Mouse (Mus musculus): Measurements from ENCODE around the gene Tbx2.

Tbx2 gene

DNA sequence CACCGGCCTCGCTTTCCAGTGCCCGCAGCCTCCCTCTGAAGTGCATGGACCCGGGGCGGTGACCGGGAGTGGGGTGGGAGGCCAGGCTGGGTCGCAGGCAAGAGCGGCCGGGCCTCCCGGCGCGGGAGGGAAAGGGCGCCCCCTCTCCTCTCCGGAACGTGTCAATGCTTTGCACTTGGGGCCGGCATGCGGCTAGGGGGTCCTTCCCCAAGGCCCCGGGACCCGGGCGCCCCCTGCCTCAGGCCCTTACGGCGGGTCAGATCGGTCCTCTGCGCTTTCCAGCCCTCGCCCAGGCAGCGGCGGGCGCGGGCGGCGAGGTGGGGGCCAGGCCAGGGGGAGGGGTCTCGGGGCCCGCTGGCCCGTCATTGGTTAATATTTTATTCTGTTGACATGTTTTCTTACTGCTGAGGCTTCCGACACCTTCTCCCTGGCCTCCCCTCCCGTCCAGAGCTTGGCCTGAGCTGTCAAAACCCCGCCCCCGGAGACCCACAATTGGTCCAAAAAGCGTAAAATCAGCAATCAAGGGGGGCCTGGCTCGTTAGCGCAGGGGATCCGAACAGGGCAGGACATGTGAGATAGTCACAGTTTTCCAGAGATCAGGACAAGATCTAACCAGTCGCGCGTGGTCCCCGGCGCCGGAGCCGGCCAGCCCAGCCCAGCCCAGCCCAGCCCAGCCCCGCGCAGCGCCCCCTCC lies at the start of gene Tbx2:
Gene Tbx2 (plus strand): TSS at position 321 of the 694 bp plus-strand sequence.
- no peak for DNase-seq (ENCODE audit: low read depth, low spot score)

DNA sequence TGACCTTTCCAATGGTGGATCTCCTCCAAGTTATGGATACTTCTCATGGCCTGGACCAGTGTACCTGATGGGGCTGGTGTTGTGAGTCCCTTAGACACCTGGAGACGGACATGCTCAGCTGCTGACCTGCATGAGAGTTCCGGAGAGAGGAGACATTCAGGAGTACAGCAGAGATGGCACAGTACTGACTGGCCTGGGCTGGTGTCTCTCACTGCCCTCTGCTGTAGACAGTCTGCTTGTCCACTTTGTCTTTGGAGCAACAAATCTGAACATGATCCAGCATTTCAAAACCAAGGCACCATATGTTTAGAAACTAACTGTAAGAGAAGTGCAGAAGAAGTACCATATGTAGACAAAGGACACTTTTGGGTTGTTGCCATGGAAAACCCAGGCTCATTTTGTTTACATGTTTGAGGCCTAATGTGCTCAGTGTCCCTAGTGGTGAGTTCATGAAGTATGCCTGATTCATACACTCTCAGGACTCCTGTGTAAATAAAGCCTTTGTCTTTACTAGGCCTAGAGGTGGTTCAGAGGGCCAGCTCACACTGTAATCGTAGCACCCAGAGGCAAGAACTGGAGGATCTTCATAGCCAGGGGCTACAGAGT lies 46.1 kb upstream of the Tbx2 start:
- peak; percentile 66 for DNase-seq (ENCODE audit: low read depth, low spot score)

DNA sequence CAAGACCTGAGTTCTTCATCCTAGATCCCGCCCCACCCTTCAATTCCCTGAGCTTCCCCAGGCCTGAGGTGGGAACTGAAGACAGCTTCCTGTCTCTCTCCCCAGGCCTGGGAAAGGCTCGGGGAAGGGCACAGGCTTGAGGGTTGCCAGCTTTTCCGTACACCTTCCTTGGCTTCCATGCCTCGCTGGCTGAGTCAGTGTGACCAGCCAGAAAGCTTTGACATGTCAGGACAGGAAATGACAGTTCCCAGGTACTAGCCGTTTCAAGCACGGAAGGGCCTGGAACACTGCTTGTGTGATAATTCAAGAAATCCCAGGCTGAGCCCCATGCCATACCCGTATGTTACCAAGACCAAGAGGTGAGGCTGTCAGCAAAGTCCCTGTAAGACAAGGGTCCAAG lies 42.6 kb upstream of the Tbx2 start:
- DNase-seq (ENCODE audit: low read depth, low spot score) = no peak

DNA sequence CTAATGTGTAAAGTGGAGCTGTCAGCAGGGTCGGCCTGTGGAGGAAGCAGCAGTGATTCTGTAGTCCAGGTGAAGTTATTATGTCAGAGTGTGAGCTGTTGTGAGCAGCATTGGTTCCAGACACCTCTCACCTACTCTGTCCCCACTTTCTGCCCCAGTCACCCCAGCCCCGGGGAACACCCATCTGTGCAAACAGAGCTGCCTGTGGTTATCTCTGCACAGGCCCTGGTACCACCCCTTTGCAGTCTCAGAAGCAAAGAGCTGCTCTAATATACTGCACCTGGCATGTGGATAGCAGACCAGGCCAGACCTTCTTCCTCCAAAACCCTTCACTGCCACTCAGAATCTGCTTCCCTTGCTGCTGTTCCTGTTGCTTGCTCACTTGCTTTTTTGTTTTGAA lies 42.1 kb upstream of the Tbx2 start:
- no peak for DNase-seq (ENCODE audit: low read depth, low spot score)

DNA sequence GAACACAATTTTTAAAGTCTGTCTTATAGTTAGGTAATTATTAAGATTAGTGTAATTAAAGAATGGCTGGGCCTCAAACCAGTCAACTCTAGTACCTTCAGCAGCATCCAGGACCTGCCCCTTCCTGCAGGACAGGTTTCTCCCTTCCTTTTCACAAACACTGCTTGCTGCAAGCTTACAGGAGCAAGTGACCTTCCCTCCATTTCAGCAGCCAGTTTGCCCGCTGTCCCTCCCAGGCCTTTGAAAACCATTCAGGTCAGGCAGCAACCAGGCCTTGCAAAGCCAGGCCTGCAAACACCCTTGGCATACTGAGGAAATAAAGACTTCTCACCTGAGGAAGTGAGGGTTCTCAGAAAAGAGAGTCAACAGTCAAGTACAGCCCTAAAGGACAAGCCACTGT lies 41.1 kb upstream of the Tbx2 start:
- no peak for DNase-seq (ENCODE audit: low read depth, low spot score)

DNA sequence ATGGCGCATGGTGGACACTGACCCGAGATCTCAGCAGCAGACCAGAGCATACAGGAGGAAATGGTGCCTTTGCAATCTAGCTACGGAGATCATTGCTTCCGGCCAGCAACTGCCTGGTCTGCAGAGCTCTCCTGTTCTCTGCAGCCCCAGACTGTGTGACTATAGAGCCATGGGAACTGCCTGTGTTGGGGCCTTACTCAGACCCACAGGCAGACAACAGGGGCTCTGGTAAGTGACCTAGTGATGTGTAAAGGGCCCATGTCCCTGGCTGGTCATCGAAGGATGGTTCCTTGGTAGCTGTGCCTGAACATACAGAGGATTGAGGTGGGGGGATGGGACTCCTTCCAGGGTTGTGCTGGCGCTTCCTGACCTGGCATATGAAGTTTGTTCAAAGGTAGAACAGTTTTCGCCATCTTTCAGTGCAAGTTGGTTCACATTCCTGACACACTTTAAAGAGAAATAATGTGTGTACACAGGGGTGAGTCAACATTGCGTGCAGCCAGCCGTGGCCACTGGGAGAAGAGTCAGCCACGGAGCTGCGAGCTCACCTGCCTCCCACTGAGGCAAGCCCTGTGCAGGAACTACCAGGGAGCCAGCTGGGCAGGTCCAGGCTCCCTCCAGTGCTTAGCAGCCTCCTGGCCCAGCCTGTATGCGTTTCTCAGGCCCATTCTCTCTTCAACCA lies 39.7 kb upstream of the Tbx2 start:
- DNase-seq (ENCODE audit: low read depth, low spot score) = no peak

DNA sequence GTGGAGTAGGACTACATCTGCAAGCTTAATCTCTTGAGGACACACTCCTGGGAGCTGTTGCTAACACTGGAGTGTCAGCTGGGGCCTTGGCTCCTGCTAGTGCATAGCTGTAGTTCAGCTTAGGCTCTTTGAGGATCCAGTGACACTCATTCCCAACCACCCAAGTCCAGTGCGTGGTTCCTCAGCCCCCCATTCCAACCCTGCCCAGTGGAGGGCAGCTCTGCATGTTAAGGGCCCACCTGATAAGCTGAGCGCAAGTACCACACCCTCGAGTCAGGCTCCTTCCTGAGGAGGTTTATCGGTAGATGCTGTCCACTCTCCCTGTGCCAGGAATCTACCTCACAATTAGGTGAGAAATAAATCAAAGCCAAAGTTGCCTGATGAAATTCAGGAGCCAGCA lies 32.9 kb upstream of the Tbx2 start:
- DNase-seq (ENCODE audit: low read depth, low spot score) = no peak

DNA sequence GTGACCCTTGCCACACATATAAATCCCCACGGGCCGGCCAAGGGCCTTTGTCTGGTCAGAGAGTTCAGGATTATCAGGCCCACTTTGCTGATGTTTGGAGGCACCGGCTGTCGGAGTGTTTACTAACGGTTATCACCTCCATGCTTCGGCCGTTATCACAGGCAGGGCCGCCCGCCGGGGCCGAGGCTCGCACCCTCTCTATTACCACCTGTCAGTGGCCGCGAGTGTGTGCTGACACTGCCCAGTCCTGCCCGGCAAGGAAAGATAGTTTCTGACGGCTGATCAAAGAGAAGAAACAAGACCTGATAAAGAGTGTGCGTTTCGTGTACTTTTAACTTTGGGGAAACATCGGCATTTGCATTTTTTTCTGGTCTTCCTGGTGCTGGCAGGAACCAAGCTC lies 32.5 kb upstream of the Tbx2 start:
- DNase-seq (ENCODE audit: low read depth, low spot score) = no peak

DNA sequence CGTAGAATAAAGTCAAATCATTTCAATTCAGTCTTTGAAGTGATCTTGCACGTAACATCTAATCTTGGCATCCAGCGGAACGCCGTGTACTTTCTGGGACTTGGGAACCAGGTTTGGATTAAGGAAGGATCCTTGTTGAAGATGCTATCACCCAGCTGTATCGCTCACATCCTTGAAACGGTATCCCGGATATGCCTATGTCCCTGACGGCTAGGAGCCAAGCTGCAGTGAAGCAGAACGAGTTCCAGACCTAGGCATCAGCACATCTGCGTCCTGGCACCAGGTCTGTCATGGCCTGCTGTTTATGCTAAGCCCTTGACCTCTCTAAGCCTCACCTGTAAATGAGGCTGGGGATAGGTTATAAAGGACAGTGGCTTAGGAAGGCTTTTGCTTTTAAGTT lies 32.0 kb upstream of the Tbx2 start:
- DNase-seq (ENCODE audit: low read depth, low spot score) = no peak

DNA sequence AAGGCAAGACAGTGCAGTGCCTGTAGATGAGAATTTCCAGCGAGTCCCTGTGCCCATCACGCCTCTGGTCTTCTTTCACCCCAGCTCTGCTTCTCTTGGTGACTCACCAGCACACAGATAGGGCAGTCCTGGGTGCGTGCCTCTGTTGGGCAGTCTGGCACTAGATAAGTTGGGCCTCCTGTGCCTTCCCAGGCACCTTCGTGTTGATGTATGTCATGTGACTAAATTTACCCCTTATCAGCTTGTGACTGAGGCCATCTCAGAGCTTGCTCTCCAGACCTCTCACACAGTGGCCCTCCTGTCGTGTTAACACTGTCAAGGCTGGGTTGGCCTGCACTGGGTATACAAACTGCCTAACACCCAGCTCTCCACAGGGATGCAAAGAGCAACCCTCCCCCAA lies 28.3 kb upstream of the Tbx2 start:
- DNase-seq (ENCODE audit: low read depth, low spot score) = no peak

DNA sequence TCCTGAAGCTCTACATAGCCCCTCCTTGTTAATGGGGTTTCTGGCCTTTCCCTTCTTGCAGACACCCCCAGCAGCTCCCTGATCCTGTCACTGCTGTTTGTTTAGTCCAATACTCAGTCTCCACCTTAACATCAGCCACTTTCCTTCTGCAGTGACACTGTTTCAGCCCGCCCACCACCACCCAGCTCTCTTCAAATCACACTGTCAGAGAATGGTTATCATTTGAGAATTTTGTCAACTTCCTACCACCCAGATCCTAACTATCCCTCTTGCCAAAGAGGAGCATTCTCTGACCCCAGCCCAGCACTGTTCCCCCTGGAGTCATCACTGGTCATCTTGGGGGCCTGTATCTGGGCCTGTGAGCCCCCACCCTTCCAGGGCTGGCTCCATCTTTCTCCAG lies 26.6 kb upstream of the Tbx2 start:
- no peak for DNase-seq (ENCODE audit: low read depth, low spot score)

DNA sequence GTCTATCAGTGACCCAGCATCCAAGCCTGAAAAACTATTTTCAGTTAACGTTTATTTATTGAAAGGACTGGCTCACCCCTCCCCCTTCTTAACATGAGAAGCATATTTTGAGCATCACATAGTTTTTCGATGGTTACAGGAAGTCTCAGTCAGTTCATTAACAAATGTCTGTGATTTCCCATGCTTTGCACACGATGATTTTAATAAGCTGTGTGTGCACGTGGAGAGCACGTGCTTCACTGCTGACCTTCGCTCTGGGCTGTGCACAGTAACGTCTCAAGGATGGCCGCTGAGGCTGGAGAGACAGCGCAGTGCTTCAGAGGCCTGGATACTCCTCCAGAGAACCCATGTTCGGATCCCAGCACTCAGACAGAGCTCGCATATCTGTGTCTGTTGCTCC lies 25.0 kb upstream of the Tbx2 start:
- DNase-seq (ENCODE audit: low read depth, low spot score) = no peak

DNA sequence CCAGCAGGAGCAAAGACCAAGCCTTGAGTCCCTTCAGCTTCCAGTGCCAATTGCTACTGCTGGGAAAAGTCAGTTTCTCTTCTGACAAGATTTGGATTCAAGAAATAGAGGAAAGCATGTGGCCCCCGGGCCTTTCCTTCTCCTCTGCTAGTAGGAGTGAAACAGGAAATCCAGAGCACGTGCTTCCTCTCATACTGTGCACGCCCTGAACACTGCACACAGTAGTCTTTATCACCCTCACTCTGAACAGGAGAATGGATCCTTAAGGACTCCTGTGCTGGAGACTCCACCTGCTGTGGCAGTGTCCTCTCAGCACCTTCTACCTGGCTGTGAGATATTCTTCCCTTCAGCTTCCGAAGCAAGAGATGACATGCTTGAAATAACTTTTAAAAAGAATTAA lies 21.1 kb upstream of the Tbx2 start:
- DNase-seq (ENCODE audit: low read depth, low spot score) = no peak

DNA sequence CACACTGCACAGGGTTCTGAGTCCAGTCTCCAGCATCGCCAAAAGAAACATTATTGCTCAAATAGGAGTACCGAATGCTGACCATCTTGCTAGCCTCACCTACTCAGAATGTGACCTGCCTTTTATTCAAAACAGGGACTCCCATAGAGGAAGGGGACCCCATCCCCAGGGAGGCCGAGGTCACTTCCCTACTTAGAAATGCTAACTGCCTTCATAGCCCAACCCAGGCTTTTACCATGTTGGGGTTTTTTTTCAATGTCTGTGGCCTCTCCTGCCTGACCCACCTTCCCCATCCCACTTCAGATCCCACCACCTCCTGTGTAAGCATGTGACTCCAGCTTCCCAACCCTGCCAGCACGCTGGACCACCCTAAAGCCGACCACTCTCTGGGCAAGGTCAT lies 20.7 kb upstream of the Tbx2 start:
- DNase-seq (ENCODE audit: low read depth, low spot score) = no peak

DNA sequence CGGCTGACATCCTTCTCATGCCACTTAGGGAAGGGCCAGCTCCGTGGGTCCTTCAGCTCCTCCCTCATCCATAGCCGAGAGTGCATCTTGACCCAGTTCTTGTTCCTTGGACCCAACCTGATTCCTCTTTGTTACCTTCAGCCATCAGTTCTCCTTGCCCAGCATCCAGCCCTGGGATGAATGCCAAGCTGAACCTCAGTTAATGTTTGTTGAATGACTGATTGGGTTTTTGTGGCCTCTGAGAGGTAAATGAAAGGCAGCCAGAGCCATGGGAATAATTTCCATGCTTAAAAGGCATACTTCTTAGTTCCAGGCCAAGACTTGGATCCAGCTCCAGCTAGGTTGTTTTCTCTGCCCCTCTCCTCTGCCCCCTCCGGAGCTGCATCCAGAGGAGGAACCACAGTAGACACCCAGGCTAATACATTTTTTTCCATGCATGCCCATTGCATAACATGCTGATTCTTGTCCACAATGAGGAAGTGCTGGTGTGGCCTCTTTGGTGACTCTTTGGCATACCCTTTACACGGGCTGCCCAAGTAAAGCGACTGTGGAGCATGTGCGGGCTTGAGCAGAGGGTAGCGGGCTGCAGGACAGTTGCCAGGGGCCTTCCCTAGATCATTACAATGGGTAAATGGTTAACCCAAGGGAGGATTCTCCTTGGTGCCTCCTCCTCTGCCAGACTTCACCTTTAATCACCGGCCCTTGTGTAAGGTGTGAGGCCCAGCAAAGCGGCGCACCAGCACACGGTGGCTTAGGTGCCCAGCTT lies 20.0 kb upstream of the Tbx2 start:
- DNase-seq (ENCODE audit: low read depth, low spot score) = no peak

DNA sequence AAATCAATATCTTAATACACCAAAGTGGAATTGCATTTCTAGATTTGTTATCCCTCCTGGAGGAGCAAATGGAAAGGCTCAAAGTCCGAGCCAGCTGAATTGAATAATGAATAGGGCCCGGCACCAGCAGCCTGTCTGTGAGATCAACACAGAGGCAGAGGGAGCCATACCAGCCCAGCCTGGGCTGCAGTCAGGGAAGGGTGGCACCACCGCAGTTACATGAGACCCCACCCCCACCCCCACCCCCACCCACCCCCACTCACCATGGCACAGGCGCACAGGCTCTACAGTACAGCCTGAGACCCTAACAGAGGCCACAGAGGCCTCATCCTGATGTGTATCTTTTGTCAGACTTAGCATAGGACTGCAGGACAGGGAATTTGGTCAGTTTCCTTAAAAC lies 17.7 kb upstream of the Tbx2 start:
- no peak for DNase-seq (ENCODE audit: low read depth, low spot score)

DNA sequence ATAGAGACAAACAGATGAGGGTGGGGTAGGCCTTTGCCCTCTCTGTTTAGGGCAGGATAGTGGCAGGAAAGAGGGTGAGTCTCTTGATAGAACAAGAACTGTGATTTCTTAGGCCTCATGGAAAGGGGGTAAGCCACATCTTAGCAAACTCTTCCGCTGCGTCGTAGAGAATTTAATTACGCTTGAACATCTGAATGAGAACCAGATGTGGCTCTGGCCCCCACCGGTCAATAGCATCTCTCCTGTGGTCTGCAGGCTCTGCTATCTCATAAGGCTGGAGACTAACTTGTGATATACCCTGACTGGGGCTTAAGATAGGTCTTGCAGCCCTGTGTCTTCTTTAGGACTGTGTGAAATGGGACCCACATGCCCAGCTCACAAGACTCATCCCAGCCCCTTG lies 15.9 kb upstream of the Tbx2 start:
- no peak for DNase-seq (ENCODE audit: low read depth, low spot score)

DNA sequence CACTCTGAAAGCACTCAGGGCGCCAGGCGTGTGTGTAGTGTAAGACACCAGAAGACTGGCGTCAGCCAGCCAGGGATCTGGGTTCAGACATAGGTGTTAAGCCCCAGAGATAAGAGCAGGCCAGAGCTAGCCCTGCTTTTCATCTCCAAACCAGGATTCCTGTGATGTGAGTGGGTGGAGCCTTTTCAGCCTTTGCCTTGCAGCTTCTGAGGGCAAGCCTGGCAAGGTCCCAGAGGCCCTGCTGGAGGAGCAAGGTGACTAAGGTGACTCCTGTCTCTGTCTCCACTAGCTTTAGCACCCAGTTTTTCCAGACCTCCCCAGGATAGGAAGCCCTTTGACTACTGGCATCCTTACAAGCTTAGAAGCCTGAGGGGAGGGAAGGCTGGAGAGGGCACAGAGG lies 13.9 kb upstream of the Tbx2 start:
- DNase-seq (ENCODE audit: low read depth, low spot score) = no peak

DNA sequence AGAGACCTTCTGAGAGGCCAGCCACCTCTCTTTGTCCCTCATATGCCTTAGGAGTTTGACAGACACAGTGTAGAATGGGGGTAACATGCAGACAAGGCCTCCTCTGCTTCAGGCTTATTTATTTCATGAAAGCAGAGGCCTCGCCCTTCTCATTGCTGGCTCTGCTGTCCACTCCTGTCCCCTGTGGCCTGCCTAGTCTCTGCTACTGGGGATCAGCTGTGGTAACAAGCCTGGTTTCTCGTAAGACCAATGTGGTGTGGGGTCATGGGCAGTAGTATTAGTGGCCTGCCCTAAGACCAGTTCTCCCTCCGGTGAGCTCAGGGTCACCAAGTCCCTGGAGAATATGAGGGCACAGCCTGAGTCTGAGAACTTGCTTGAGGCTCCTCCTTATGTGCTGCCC lies 11.4 kb upstream of the Tbx2 start:
- DNase-seq (ENCODE audit: low read depth, low spot score) = no peak

DNA sequence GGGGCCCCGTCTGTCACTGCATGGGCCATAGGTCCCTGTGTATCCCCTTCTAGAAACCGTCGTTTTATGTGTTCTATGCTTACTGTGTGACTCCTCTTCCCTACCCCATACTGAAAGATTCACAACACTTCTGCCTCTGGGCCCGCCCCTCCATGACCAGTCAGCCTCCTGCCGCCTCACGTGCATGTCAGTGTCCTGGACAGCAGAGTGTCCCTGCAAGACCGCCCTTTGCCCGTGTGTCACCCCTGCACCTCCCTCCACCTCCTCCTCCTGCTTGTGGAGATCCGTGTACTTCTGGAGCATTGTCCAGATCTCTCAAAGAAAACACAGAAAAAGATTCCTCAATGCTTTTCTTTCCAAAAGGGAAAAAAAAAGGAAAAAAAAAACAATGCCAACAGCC lies 10.7 kb upstream of the Tbx2 start:
- DNase-seq (ENCODE audit: low read depth, low spot score) = no peak

DNA sequence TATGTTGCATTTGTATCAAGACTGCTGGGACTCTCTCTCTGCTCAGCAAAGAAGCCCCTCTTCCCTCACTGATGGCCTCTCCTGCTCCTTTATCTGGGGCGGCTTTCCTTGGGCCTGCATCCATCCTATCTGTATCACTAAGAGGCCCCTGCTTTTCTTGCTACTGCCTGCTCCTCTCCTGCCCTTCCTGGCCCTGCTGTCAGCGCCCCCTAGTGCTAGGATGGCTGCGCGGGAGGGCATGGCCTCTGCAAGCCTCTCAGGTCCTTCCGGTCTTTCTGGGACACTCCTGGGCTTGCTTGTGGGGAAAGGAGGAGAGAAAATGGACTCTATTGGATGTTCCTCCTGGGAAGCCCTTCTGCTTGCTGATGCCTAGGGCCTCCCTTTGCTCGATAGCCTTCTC lies 9.2 kb upstream of the Tbx2 start:
- peak; percentile 73 for DNase-seq (ENCODE audit: low read depth, low spot score)

DNA sequence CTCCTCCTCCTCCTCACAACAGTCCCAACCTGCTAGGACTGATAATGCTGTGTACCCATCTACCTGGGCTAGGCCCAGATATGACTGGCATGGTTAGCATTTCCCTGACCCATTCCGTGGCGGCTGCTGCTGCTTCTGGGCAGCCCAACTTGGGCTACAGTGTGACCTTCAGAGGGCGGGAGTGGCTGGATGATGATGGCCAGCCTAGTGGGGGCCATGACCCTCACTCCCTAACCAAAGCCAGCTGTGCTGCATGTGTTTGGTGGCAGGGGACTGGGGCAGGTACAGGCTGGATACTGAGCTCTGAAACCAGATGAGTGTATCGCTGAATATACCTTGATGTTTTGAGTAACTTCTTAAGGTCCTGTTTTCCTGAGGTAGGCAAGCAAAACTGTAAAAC lies 8.6 kb upstream of the Tbx2 start:
- DNase-seq (ENCODE audit: low read depth, low spot score) = no peak

DNA sequence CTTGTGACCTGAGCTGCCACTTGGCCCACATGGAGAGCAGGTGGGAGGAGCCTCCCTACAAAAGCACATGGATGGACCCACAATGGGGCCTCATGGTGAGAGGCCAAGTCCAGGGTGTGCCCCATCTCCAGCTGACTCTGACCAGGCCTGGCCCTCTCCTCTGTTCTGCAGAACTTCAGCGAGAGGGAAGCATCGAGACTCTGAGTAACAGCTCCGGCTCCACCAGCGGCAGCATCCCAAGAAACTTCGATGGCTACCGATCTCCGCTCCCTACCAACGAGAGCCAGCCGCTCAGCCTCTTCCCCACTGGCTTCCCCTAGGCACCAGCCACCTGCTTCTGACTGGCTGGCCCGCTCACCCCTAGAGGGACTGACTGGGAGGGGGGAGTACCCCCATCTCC lies 7.3 kb upstream of the Tbx2 start:
- no peak for DNase-seq (ENCODE audit: low read depth, low spot score)

All from brain, adult 2 months (tissue).